Mouse (Mus musculus): ENCODE results near the gene Tet2. TPM values are rescaled to one million over a fixed set of nuclear protein-coding genes. Genes with fewer than 3 reads are reported as not detected.
"Not testable (repeated sequence)": the region's sequence is repeated elsewhere in the genome, so short reads cannot be mapped to it uniquely, and the experiment has no call there.

The Tet2 gene
- total RNA-seq (2021): 10 to 100 TPM; 20.3 to 20.6 TPM

- peak; percentile 45 for DNase-seq (ENCODE audit: low spot score)
- intact Hi-C loops (cut with DNase I): loop anchor here (5.0 kb wide), 3 partner anchors 37 to 232 kb away; partner anchors contain the start of gene Ppa2
Measured at GRCm38 (mm10) chr3:133544551-133545303, at the start of gene Tet2. Tet2 (minus strand) TSS chr3:133545139.

GRCm38 (mm10) chr3:133592995-133593394, 48.1 kb upstream of the Tet2 start:
- DNase-seq (ENCODE audit: low spot score); intact Hi-C loops (cut with DNase I): not testable (repeated sequence)

- intact Hi-C loops (cut with DNase I): no loop called here
- no peak for DNase-seq (ENCODE audit: low spot score)
Measured at GRCm38 (mm10) chr3:133590506-133591152, 45.7 kb upstream of the Tet2 start.

DNA sequence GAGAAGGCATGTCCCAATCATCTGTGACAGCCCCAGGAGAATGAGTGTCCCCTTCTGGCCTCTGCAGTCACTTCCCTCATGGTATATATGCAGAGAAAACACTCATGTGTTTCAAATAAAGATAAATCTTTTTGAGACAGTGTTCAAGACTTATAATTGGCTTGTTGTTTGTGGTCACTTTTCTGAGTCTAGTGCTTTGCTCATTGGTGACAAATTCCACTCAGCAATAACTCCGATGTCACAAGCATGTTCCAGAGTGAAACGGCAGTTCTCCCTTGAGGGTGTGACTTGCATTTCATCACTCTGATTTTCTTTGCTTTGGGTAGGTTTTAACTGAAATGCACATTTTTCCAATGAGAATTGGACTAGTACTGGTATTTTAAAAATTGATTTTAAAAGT, 40.1 kb upstream of the Tet2 start:
- no peak for DNase-seq (ENCODE audit: low spot score)
- intact Hi-C loops (cut with DNase I): no loop called here

- intact Hi-C loops (cut with DNase I): no loop called here
Measured at GRCm38 (mm10) chr3:133583411-133584025, 38.6 kb upstream of the Tet2 start.

GRCm38 (mm10) chr3:133582969-133583368, 38.0 kb upstream of the Tet2 start:
- DNase-seq (ENCODE audit: low spot score): no peak
- intact Hi-C loops (cut with DNase I): no loop called here

More at GRCm38 (mm10) chr3:133583411-133584025, 38.6 kb upstream of the Tet2 start:
- DNase-seq (ENCODE audit: low spot score): no peak

- intact Hi-C loops (cut with DNase I): no loop called here
Measured at GRCm38 (mm10) chr3:133582096-133582495, 37.2 kb upstream of the Tet2 start.

GRCm38 (mm10) chr3:133581541-133581940, 36.6 kb upstream of the Tet2 start:
- intact Hi-C loops (cut with DNase I): no loop called here

More at GRCm38 (mm10) chr3:133582096-133582495, 37.2 kb upstream of the Tet2 start:
- DNase-seq (ENCODE audit: low spot score): no peak

DNA sequence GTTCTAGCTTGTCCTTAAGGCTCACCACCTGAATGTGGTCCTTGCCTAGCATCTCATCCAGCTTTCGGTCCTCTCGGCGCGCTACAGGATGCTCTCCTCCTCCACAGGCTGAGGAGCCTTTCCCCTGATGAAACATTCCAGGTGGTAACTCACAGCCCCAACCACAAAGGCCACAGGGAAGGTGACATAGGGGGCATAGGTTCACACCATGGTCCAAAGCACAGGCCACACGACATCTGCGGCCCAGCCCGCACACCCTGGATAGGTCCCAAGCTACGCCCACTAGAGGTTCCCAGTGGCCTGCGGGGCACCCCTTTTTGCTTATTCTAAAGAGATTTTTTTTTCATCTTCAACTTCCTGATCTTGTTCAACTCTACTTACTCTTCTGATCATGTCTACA, 34.7 kb upstream of the Tet2 start:
- intact Hi-C loops (cut with DNase I): no loop called here
- no peak for DNase-seq (ENCODE audit: low spot score)

More at GRCm38 (mm10) chr3:133581541-133581940, 36.6 kb upstream of the Tet2 start:
- no peak for DNase-seq (ENCODE audit: low spot score)

GRCm38 (mm10) chr3:133579140-133579539, 34.2 kb upstream of the Tet2 start:
- DNase-seq (ENCODE audit: low spot score): no peak
- intact Hi-C loops (cut with DNase I): no loop called here

- DNase-seq (ENCODE audit: low spot score): no peak
- intact Hi-C loops (cut with DNase I): no loop called here
Measured at GRCm38 (mm10) chr3:133574969-133575368, 30.0 kb upstream of the Tet2 start.

DNA sequence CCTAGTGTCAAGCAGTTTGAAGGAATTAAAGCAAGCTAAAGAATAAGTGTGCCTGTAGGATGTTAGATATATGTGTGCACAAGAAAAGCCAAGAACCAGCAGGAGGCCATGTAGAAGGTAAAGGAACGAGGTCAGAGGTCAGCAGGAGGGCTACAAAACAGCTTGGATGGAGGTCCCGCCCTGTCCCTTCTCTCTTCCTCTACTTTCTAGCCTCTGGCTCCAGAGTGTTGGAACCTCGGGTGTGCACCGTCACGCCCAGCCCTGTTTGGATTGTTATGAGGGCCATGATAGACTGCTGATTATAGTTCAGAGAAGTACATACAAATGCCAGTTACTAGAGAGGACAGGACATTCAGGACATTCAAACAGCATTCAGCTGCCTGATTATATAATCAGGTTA, 27.0 kb upstream of the Tet2 start:
- intact Hi-C loops (cut with DNase I): no loop called here

DNA sequence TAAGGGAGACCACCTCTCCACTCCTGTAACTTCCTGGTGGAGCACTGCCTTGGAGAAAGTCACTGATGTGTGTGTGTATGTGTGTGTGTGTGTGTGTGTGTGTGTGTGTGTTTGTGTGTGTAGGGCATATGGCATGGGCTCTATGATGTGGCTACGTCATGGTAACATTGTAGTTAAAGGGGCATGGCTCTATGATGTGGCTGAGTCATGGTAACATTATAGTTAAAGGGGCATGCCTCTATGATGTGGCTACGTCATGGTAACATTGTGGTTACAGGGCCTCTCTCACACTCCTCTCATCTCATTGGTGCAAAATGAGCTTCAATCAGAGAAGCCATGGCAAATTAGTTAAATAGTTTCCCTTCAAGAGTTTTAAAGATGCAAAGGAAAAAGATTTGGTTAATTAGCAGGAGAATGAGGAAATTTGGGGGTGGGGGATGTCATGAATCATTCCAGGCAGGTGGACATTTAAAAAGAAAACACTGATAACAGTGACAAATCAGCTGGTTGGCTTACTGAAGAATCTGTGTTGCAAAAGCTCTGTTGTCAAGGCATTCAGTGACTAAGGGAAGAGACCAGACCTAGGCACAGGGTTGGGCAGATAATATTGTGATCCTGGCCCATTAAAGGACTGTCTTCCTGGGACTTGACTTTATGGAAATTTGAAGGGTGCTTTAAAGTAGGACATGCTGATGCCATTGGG, 18.7 kb upstream of the Tet2 start:
- intact Hi-C loops (cut with DNase I): no loop called here
- no peak for DNase-seq (ENCODE audit: low spot score)

More for the DNA sequence above, 27.0 kb upstream of the Tet2 start:
- no peak for DNase-seq (ENCODE audit: low spot score)

GRCm38 (mm10) chr3:133559413-133560114, 14.6 kb upstream of the Tet2 start:
- intact Hi-C loops (cut with DNase I): no loop called here
- no peak for DNase-seq (ENCODE audit: low spot score)

DNA sequence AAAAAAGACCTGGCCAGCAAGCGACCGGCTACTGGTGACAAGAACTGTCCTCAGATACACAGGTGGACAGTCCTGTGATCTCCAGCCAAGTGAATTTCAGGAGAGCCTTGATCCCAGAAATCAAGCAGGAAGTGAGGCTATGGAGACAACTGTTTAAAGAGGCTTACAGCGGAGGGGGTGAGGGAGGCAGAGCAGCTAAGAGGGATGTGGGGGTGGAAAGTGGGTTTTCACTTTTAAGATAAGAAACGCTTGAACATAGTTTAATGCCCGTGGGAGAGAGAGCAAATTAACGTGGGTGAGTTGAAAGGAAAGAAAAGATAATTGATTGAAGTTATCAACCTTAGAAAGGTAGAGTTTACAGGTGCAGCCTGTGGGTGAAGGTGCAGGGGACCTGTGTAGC, 12.7 kb upstream of the Tet2 start:
- no peak for DNase-seq (ENCODE audit: low spot score)
- intact Hi-C loops (cut with DNase I): no loop called here

GRCm38 (mm10) chr3:133557154-133557553, 12.2 kb upstream of the Tet2 start:
- intact Hi-C loops (cut with DNase I): no loop called here
- no peak for DNase-seq (ENCODE audit: low spot score)

GRCm38 (mm10) chr3:133555378-133555777, 10.4 kb upstream of the Tet2 start:
- DNase-seq (ENCODE audit: low spot score): no peak
- intact Hi-C loops (cut with DNase I): no loop called here

GRCm38 (mm10) chr3:133554552-133555067, 9.7 kb upstream of the Tet2 start:
- intact Hi-C loops (cut with DNase I): no loop called here
- no peak for DNase-seq (ENCODE audit: low spot score)

GRCm38 (mm10) chr3:133554092-133554491, 9.2 kb upstream of the Tet2 start:
- no peak for DNase-seq (ENCODE audit: low spot score)
- intact Hi-C loops (cut with DNase I): no loop called here

All from heart, postnatal 25 days (tissue).